Mouse (Mus musculus): Measurements from ENCODE around the gene Abcc9. TPM values are rescaled to one million over a fixed set of nuclear protein-coding genes. Genes with fewer than 3 reads are reported as not detected.

Abcc9 gene
- polyA plus RNA-seq, 1 experiment from 2014 or later = 1.5 TPM

DNA sequence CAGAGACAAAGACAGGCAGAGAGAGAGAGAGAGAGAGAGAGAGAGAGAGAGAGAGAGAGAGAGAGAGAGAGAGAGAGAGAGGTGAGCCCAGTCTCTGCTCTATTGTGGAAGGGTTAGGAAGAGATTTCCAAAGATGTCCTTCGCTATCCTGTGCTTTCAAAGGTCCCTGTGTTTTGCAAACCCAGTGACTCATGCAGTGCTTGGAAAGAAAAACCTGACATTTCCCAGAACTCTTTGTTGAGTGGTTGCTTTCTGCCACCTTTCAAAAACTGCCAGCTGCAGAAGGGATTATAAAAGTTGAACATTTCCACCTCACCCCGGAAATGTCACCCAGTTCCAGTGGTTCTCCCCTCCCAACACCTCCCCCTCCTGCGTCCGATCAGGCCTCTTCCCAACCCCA, 123.3 kb downstream of the Abcc9 start:
- Histone ChIP-seq H3K36me3 (replicated peaks) (no peaks in the 10 kb centered on the region), H3K27ac (replicated peaks) (no peak overlapping the region), H3K4me3 (no peak overlapping the region), H3K9me3 (no peaks in the 10 kb centered on the region), H3K4me1 (no peaks in the 10 kb centered on the region), H3K27me3 (replicated peaks; ENCODE audit: low read depth, poor library complexity, severe bottlenecking) (peaks cover 3% of the 10 kb centered on the region)
- 85% methylated on average over 4 of the region's 4 CpGs for WGBS
- DNase-seq (ENCODE audit: low spot score) = no peak

DNA sequence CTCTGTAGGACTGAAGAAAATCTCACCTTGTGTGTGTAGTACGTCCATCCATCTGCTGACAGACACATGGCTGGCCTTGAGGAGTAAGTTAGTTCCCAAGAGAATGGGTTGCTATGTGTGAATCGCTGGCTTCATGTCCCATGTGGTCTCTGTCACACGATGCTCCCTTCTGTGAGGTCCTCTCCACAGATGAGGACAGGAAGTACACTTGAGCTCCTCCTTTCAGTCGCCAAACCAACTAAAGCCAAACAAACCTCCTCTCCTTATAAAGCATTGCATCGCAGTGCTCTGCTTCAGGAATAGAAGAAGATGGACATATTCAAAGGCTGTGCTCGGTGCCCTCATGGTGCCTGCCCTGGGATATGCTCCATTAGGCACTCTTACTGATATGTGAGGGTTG, 124.3 kb downstream of the Abcc9 start:
- Histone ChIP-seq H3K4me1 (no peaks in the 10 kb centered on the region), H3K9me3 (no peaks in the 10 kb centered on the region), H3K36me3 (replicated peaks) (no peaks in the 10 kb centered on the region), H3K27ac (replicated peaks) (no peak overlapping the region), H3K27me3 (replicated peaks; ENCODE audit: low read depth, poor library complexity, severe bottlenecking) (peaks cover 13% of the 10 kb centered on the region), H3K4me3 (no peak overlapping the region)
- no peak for DNase-seq (ENCODE audit: low spot score)
- 78% methylated on average over 6 of the region's 6 CpGs for WGBS

GRCm38 (mm10) chr6:142572876-142573275, 129.2 kb downstream of the Abcc9 start:
- Histone ChIP-seq H3K4me1 (peaks cover 26% of the 10 kb centered on the region), H3K27me3 (replicated peaks; ENCODE audit: low read depth, poor library complexity, severe bottlenecking) (peaks cover 62% of the 10 kb centered on the region), H3K27ac (replicated peaks) (no peak overlapping the region), H3K4me3 (no peak overlapping the region), H3K36me3 (replicated peaks) (no peaks in the 10 kb centered on the region), H3K9me3 (no peaks in the 10 kb centered on the region)
- DNase-seq (ENCODE audit: low spot score) = no peak
- 59% methylated on average over 6 of the region's 6 CpGs for WGBS

- DNase-seq (ENCODE audit: low spot score) = peak; percentile 49
- Histone ChIP-seq H3K9me3 (no peaks in the 10 kb centered on the region), H3K36me3 (replicated peaks) (no peaks in the 10 kb centered on the region), H3K27me3 (replicated peaks; ENCODE audit: low read depth, poor library complexity, severe bottlenecking) (peaks cover 71% of the 10 kb centered on the region), H3K27ac (replicated peaks) (peak overlapping the region; percentile 48; the same call in 1 of the 2 replicates), H3K4me3 (peak overlapping the region; percentile 63), H3K4me1 (peaks cover 26% of the 10 kb centered on the region)
- 3% methylated on average over 21 of the region's 21 CpGs for WGBS
Measured at GRCm38 (mm10) chr6:142571629-142572360, 130.3 kb downstream of the Abcc9 start.

DNA sequence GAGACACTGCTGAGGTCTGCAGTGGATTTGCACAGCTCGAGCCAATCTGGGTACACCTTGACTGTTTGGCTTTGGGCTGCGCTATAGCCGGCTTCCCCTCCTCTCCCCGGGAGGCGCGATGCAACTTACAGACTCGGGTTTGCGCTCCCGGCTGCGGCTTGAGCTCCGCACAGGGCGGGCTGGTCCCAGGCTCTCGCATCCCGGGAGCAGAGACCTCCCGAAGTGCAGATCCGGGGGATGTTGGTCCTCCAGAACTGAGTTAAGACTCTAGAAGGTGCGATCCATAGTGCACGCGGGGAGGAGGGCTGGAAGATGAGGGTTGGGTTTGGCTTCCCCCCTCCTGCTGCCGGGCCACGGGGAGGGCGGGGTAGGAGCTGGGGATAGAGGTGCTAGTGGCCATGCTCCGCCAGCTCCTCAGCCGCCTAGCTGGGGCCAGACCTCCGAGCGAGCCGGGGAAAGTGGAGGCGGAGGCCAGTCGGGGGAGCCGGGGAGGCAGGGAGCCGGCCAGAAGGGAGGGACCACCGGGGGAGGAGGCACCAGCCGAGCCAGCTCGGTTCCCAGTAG, 131.0 kb downstream of the Abcc9 start, which contains the start of gene Kcnj8:
Gene Kcnj8, minus strand, starts transcription at position 560 of the 564 bp plus-strand sequence.
- Histone ChIP-seq H3K4me3 (peak within 1 kb of the TSS; percentile 63), H3K36me3 (replicated peaks) (no peaks in the 10 kb centered on the region), H3K27me3 (replicated peaks; ENCODE audit: low read depth, poor library complexity, severe bottlenecking) (peaks cover 75% of the 10 kb centered on the region), H3K27ac (replicated peaks) (peak within 1 kb of the TSS; percentile 48; the same call in 1 of the 2 replicates), H3K4me1 (peaks cover 26% of the 10 kb centered on the region), H3K9me3 (no peaks in the 10 kb centered on the region)
- peak; percentile 84 for DNase-seq (ENCODE audit: low spot score)
- under 1% methylated on average over 34 of the region's 34 CpGs for WGBS

DNA sequence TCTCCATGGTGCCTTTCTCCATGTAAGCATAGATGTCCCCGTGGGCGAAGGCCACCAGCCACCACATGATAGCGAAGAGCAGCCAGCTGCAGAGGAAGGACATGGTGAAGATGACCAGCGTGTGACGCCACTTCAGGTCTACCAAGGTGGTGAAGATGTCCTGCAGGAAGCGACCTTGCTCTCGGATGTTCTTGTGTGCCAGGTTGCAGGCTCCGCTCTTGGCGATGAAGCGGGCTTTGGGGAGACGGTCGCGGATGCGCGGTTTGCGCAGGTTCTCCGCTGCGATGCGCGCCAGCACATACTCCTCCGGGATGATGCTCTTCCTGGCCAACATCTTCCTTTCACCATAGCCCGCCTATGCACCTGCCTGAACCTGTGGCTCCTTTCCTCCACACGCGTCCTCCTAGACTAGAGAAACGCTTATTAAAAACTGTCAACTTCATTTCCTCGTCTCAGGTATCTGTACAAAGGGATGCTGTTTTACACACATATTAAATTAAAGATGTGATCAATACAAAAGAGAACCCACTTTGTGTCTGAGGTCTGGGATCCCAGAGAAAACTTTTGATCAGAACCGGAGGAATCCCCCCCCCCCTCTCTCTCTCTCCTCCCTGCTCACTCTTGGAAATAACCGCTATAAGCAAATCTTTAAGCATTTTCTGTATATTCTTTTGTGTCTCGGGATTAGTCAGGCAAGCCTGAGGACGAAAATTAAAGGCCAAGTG, 131.9 kb downstream of the Abcc9 start:
- peak overlapping the region; percentile 63 for H3K4me3 ChIP-seq

DNA sequence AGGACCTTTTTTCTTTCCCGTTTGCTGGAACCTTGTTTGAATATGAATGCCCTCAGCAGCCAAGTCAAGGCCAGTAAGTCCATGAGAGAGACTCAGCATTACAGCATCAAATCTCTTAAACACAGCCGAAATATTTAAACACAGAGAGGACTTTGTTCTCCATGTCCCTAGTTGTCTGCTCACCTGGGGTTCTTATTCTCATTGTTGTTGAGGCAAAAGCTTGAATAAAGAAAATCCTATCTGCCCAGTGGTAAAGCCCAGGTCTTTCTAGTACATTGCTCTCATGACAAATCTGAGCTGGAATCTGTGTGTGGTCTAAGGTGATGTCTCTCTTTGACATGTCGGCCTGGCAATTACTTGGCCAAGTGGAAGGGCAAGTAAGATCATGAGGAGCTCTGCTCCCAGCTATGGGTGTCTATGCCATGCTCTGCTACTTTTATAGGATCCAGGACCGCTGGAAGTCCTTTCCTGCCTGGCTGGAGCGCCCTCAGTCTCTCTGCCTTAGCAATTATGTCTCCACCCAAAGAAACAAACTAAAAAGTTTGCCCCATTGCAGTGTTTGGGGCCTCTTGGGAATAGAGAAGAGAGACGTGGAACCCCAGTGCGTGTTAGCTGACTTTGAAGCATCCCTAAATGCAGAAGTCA, 133.3 kb downstream of the Abcc9 start:
- H3K27me3 ChIP-seq (replicated peaks; ENCODE audit: low read depth, poor library complexity, severe bottlenecking) = peaks cover 75% of the 10 kb centered on the region
- H3K27ac ChIP-seq (replicated peaks) = no peak overlapping the region
- WGBS = 39% methylated on average over 7 of the region's 7 CpGs
- no peaks in the 10 kb centered on the region for H3K36me3 ChIP-seq (replicated peaks)
- no peak overlapping the region for H3K4me3 ChIP-seq
- no peaks in the 10 kb centered on the region for H3K9me3 ChIP-seq
- DNase-seq (ENCODE audit: low spot score) = no peak
- peaks cover 26% of the 10 kb centered on the region for H3K4me1 ChIP-seq

More for the DNA sequence above, 131.9 kb downstream of the Abcc9 start:
- no peaks in the 10 kb centered on the region for H3K36me3 ChIP-seq (replicated peaks)
- H3K9me3 ChIP-seq = no peaks in the 10 kb centered on the region
- peak; percentile 44 for DNase-seq (ENCODE audit: low spot score)
- peaks cover 26% of the 10 kb centered on the region for H3K4me1 ChIP-seq
- no peak overlapping the region for H3K27ac ChIP-seq (replicated peaks)
- peaks cover 79% of the 10 kb centered on the region for H3K27me3 ChIP-seq (replicated peaks; ENCODE audit: low read depth, poor library complexity, severe bottlenecking)
- 6% methylated on average over 30 of the region's 30 CpGs for WGBS

GRCm38 (mm10) chr6:142567452-142567851, 134.7 kb downstream of the Abcc9 start:
- 69% methylated on average over 5 of the region's 5 CpGs for WGBS

DNA sequence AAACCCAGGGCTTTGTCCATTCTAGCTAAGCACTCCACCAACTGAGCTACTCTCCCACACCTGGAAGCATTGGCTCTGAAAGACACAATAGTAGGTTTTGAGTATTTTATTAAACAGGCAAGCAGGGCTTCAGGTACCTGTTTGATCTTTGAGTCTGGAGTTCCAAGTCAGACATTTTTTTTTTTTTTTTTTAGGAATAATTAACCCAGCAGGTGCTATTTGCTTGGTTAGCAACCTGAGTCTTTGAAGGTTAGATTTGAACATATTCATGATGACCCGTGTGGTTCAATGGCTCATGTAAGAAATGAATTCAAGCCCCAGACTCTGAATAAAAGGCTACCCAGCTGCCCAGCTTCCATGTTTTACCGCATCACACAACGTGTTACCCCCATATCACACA, 137.4 kb downstream of the Abcc9 start:
- no peaks in the 10 kb centered on the region for H3K4me1 ChIP-seq
- no peak overlapping the region for H3K4me3 ChIP-seq
- H3K27me3 ChIP-seq (replicated peaks; ENCODE audit: low read depth, poor library complexity, severe bottlenecking) = peaks cover 35% of the 10 kb centered on the region
- H3K9me3 ChIP-seq = no peaks in the 10 kb centered on the region
- no peaks in the 10 kb centered on the region for H3K36me3 ChIP-seq (replicated peaks)
- WGBS = 91% methylated on average over 3 of the region's 3 CpGs
- H3K27ac ChIP-seq (replicated peaks) = no peak overlapping the region
- DNase-seq (ENCODE audit: low spot score) = no peak

More at GRCm38 (mm10) chr6:142567452-142567851, 134.7 kb downstream of the Abcc9 start:
- no peak overlapping the region for H3K27ac ChIP-seq (replicated peaks)
- H3K4me3 ChIP-seq = no peak overlapping the region
- H3K4me1 ChIP-seq = peaks cover 26% of the 10 kb centered on the region
- H3K9me3 ChIP-seq = no peaks in the 10 kb centered on the region
- H3K36me3 ChIP-seq (replicated peaks) = no peaks in the 10 kb centered on the region
- peaks cover 62% of the 10 kb centered on the region for H3K27me3 ChIP-seq (replicated peaks; ENCODE audit: low read depth, poor library complexity, severe bottlenecking)
- no peak for DNase-seq (ENCODE audit: low spot score)

- Histone ChIP-seq H3K36me3 (replicated peaks) (no peaks in the 10 kb centered on the region), H3K4me1 (no peaks in the 10 kb centered on the region), H3K27ac (replicated peaks) (no peak overlapping the region), H3K27me3 (replicated peaks; ENCODE audit: low read depth, poor library complexity, severe bottlenecking) (0 out of 2 replicates have a peak, but pooled peaks cover 4% of the 10 kb centered on the region), H3K9me3 (no peaks in the 10 kb centered on the region), H3K4me3 (no peak overlapping the region)
- no peak for DNase-seq (ENCODE audit: low spot score)
- WGBS = 74% methylated on average over 1 of the region's 1 CpGs
Measured at GRCm38 (mm10) chr6:142561151-142561550, 141.0 kb downstream of the Abcc9 start.

DNA sequence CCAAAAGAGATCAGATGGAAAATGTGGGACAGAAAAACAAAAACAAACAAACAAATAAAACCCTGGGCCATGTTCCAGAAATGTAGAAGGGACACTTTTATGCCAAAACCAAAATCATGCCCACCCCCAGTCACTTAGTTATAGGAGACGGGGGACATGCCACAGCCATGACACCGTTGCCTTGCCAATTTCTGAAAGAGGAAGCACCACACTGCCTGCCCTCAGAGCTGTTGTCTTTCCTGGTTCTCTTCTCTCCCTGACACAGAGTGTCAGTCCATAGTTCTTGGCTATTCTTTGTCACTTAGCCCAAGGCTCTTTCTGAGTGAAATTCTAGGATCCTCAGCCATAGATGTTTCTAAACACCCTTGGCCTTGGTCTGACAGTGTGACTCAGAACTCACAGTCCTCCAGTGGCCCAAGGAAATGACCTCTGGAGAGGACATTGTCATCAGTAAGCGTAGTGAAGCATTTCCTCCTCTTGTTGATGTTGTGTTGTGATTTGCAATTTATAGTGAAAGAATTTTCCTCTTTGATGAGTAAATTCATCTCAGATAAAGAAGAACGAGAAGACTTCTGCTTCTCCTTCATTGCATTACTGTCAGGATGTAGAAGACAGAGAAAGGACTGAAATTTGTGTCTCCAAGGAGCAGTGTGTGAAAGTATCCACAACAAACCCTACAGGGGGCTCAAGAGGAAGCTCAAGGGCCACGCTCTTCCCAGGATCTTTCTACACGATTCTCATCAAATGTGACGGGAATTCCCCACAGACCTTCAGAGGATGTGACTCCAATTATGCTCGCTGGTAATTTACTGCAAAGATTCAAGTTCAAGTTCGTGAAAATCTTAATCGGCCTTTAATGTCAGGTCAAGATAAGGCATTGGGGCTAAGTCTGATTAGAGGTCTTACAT, 143.1 kb downstream of the Abcc9 start:
- DNase-seq (ENCODE audit: low spot score) = no peak

More for the DNA sequence above, 143.1 kb downstream of the Abcc9 start:
- Histone ChIP-seq H3K9me3 (no peaks in the 10 kb centered on the region), H3K4me3 (no peak overlapping the region), H3K27me3 (replicated peaks; ENCODE audit: low read depth, poor library complexity, severe bottlenecking) (no peaks in the 10 kb centered on the region), H3K4me1 (no peaks in the 10 kb centered on the region), H3K36me3 (replicated peaks) (no peaks in the 10 kb centered on the region), H3K27ac (replicated peaks) (no peak overlapping the region)
- WGBS = 80% methylated on average over 10 of the region's 10 CpGs
